Mouse (Mus musculus) C2C12 (cell line): Measurements from ENCODE around the gene Bmpr1a. TPM values are rescaled to one million over a fixed set of nuclear protein-coding genes. Genes with fewer than 3 reads are reported as not detected.

Source experiments
- H3K27me3 ChIP-seq: one replicate; pipeline ENCODE4 v1.6.1; 2011; ENCODE audit not compliant: control insufficient read depth, insufficient read depth, insufficient read length
- H3K36me3 ChIP-seq: one replicate; pipeline ENCODE4 v1.6.1; 2011; ENCODE audit not compliant: control insufficient read depth, insufficient read depth
- H3K4me3 ChIP-seq: one replicate; pipeline ENCODE4 v1.5.1; 2011; ENCODE audit warnings: mild to moderate bottlenecking, control low read depth; ENCODE audit not compliant: poor library complexity, insufficient read depth, severe bottlenecking
- H3K79me2 ChIP-seq: one replicate; pipeline ENCODE4 v1.6.1; 2011; ENCODE audit not compliant: control insufficient read depth, insufficient read depth
- H3K79me3 ChIP-seq: one replicate; pipeline ENCODE4 v1.6.1; 2011; ENCODE audit warnings: low read depth, control low read depth
- H3ac ChIP-seq: one replicate; pipeline ENCODE3; 2011; ENCODE audit warnings: low read depth; ENCODE audit not compliant: control insufficient read depth, insufficient read length
- CEBPB ChIP-seq: IDR thresholded peaks from one replicate; pipeline ENCODE4 v1.6.1; 2011; ENCODE audit warnings: low read depth, mild to moderate bottlenecking, control low read depth, moderate library complexity
- CTCF ChIP-seq: IDR thresholded peaks from one replicate; pipeline ENCODE4 v1.5.1; 2011; ENCODE audit not compliant: control insufficient read depth, insufficient read depth, insufficient read length
- FOSL1 ChIP-seq: IDR thresholded peaks from one replicate; pipeline ENCODE4 v1.8.0; 2011; ENCODE audit warnings: mild to moderate bottlenecking, low read length; ENCODE audit not compliant: poor library complexity, insufficient read depth, severe bottlenecking
- MAX ChIP-seq: IDR thresholded peaks from one replicate; pipeline ENCODE4 v1.6.1; 2011; ENCODE audit warnings: mild to moderate bottlenecking, control low read depth
- MYOD1 ChIP-seq: IDR thresholded peaks from one replicate; pipeline ENCODE4 v1.6.1; 2011; ENCODE audit warnings: low read depth; ENCODE audit not compliant: control insufficient read depth, insufficient read length
- MYOG ChIP-seq: IDR thresholded peaks from one replicate; pipeline ENCODE4 v1.6.1; 2011; ENCODE audit not compliant: control insufficient read depth, insufficient read length; ENCODE audit errors: extremely low read depth
- USF1 ChIP-seq: IDR thresholded peaks from one replicate; pipeline ENCODE4 v1.6.1; 2011; ENCODE audit warnings: low read depth, mild to moderate bottlenecking, control low read depth, moderate library complexity
- polyA plus RNA-seq: library from polyadenylated mRNA; unstranded; fragments of >200 nt; fragmentation: generic; extraction: Trizol; gene quantifications from one replicate; pipeline ENCODE4 v1.2.1, GENCODE M21; 2012; ENCODE audit warnings: missing spikeins

Gene Bmpr1a
- polyA plus RNA-seq, 1 experiment: 8.9 TPM

GRCm38 (mm10) chr14:34375415-34375904 is 127.7 kb downstream of the Bmpr1a start, which contains the start of gene Mmrn2:
TSS of gene Mmrn2 (plus strand) at chr14:34375465.
- H3K4me3 ChIP-seq: no peak within 1 kb of the TSS

GRCm38 (mm10) chr14:34374577-34374976 is 128.6 kb downstream of the Bmpr1a start, which contains the start of gene Sncg:
TSS of gene Sncg (minus strand) at chr14:34374789.
- H3K79me3 ChIP-seq: no peaks in the 10 kb centered on the region
- H3K4me3 ChIP-seq: no peak within 1 kb of the TSS
- TF ChIP-seq MAX (no peak), CTCF (no peak), MYOD1 (no peak), FOSL1 (no peak), CEBPB (no peak), MYOG (no peak), USF1 (no peak)
- H3ac ChIP-seq: no peak within 1 kb of the TSS
- no peaks in the 10 kb centered on the region for H3K27me3 ChIP-seq
- no peaks in the 10 kb centered on the region for H3K79me2 ChIP-seq
- H3K36me3 ChIP-seq: no peaks in the 10 kb centered on the region

More at GRCm38 (mm10) chr14:34375415-34375904, 127.7 kb downstream of the Bmpr1a start, which contains the start of gene Mmrn2:
- Histone ChIP-seq H3K27me3 (no peaks in the 10 kb centered on the region), H3K36me3 (no peaks in the 10 kb centered on the region), H3ac (no peak within 1 kb of the TSS), H3K79me3 (no peaks in the 10 kb centered on the region), H3K79me2 (no peaks in the 10 kb centered on the region)
- no peak for TF ChIP-seq MYOG
- TF ChIP-seq FOSL1: no peak
- no peak for TF ChIP-seq CTCF
- no peak for TF ChIP-seq MYOD1
- no peak for TF ChIP-seq MAX
- TF ChIP-seq CEBPB: no peak
- TF ChIP-seq USF1: no peak

- Histone ChIP-seq H3ac (no peak overlapping the region), H3K4me3 (no peak overlapping the region), H3K36me3 (no peaks in the 10 kb centered on the region), H3K27me3 (no peaks in the 10 kb centered on the region), H3K79me2 (no peaks in the 10 kb centered on the region), H3K79me3 (no peaks in the 10 kb centered on the region)
- TF ChIP-seq FOSL1: no peak
- no peak for TF ChIP-seq CEBPB
- TF ChIP-seq MYOD1: no peak
- no peak for TF ChIP-seq USF1
- TF ChIP-seq MAX: no peak
- TF ChIP-seq CTCF: no peak
- no peak for TF ChIP-seq MYOG
Observed at GRCm38 (mm10) chr14:34373581-34373980, 129.6 kb downstream of the Bmpr1a start.

- Histone ChIP-seq H3K4me3 (no peak overlapping the region), H3K79me3 (no peaks in the 10 kb centered on the region), H3ac (no peak overlapping the region), H3K79me2 (no peaks in the 10 kb centered on the region), H3K27me3 (no peaks in the 10 kb centered on the region), H3K36me3 (no peaks in the 10 kb centered on the region)
- TF ChIP-seq MAX (no peak), MYOG (no peak), MYOD1 (no peak), FOSL1 (no peak), USF1 (no peak), CEBPB (no peak), CTCF (peak; percentile 12)
Observed at GRCm38 (mm10) chr14:34372646-34373045, 130.5 kb downstream of the Bmpr1a start.

- Histone ChIP-seq H3K36me3 (no peaks in the 10 kb centered on the region), H3K79me3 (no peaks in the 10 kb centered on the region)
Observed at GRCm38 (mm10) chr14:34371763-34372162, 131.4 kb downstream of the Bmpr1a start.

GRCm38 (mm10) chr14:34370921-34371320 is 132.2 kb downstream of the Bmpr1a start:
- Histone ChIP-seq H3K27me3 (no peaks in the 10 kb centered on the region), H3K79me3 (no peaks in the 10 kb centered on the region), H3K79me2 (no peaks in the 10 kb centered on the region), H3K36me3 (no peaks in the 10 kb centered on the region), H3K4me3 (no peak overlapping the region), H3ac (no peak overlapping the region)
- no peak for TF ChIP-seq MYOD1
- no peak for TF ChIP-seq MAX
- no peak for TF ChIP-seq MYOG
- no peak for TF ChIP-seq FOSL1
- TF ChIP-seq USF1: no peak
- TF ChIP-seq CTCF: no peak
- TF ChIP-seq CEBPB: no peak

More at GRCm38 (mm10) chr14:34371763-34372162, 131.4 kb downstream of the Bmpr1a start:
- H3K27me3 ChIP-seq: no peaks in the 10 kb centered on the region
- no peak for TF ChIP-seq FOSL1
- TF ChIP-seq CTCF: no peak
- no peak for TF ChIP-seq MYOD1
- TF ChIP-seq CEBPB: no peak
- no peak for TF ChIP-seq MYOG
- TF ChIP-seq MAX: no peak
- no peak overlapping the region for H3ac ChIP-seq
- no peaks in the 10 kb centered on the region for H3K79me2 ChIP-seq
- no peak overlapping the region for H3K4me3 ChIP-seq
